Mouse (Mus musculus) ES-E14 (cell line): ENCODE measurements around the gene Ltbp1. TPM values are rescaled to one million over a fixed set of nuclear protein-coding genes. Genes with fewer than 3 reads are reported as not detected.

Source experiments
- DNase-seq: peaks from one replicate; pipeline ENCODE4 v3.0.0-alpha.2; 2013; ENCODE audit warnings: low read depth, low spot score
- H3K27ac ChIP-seq: 2 replicates; pipeline ENCODE4 v1.5.1; 2012; ENCODE audit warnings: low read depth, mild to moderate bottlenecking, low read length, moderate library complexity, mixed read lengths; ENCODE audit not compliant: poor library complexity, insufficient read depth, severe bottlenecking
- H3K36me3 ChIP-seq: 2 replicates; pipeline ENCODE4 v1.6.1; 2012; ENCODE audit warnings: mild to moderate bottlenecking, low read length, moderate library complexity, mixed read lengths; ENCODE audit not compliant: control insufficient read depth, poor library complexity, insufficient read depth, severe bottlenecking
- H3K4me1 ChIP-seq, 2 experiments: fragments of 150-350 bp in 1 of 2; sonication (generic) in 1 of 2; 2 replicates each; pipeline ENCODE4 v1.6.1; 2012; ENCODE audit warnings: low read length in 2 of 2, mild to moderate bottlenecking in 1 of 2, mixed read lengths in 1 of 2; ENCODE audit not compliant: control insufficient read depth in 2 of 2, insufficient read depth in 2 of 2, poor library complexity in 1 of 2
- H3K4me3 ChIP-seq, 2 experiments: fragments of 150-350 bp in 1 of 2; sonication (generic) in 1 of 2; 2 replicates each; pipeline ENCODE4 v1.5.1; 2012; ENCODE audit warnings: low read length in 2 of 2, low read depth in 1 of 2, mild to moderate bottlenecking in 1 of 2, mixed read lengths in 1 of 2; ENCODE audit not compliant: insufficient read depth in 1 of 2, poor library complexity in 1 of 2, severe bottlenecking in 1 of 2
- H3K9ac ChIP-seq: 2 replicates; pipeline ENCODE4 v1.6.1; 2012; ENCODE audit warnings: low read depth, mild to moderate bottlenecking, low read length, mixed read lengths; ENCODE audit not compliant: poor library complexity, insufficient read depth, severe bottlenecking
- H3K9me3 ChIP-seq: fragments of 150-350 bp; sonication (generic); 2 replicates; pipeline ENCODE4 v1.6.1; 2012; ENCODE audit warnings: low read depth, mild to moderate bottlenecking, low read length; ENCODE audit not compliant: control insufficient read depth, insufficient read depth
- CHD2 ChIP-seq: IDR thresholded peaks from 2 replicates; pipeline ENCODE4 v1.6.1; 2014; ENCODE audit warnings: mild to moderate bottlenecking, low read depth, low read length, inconsistent platforms
- HCFC1 ChIP-seq: IDR thresholded peaks from 2 replicates; pipeline ENCODE4 v1.6.1; 2012; ENCODE audit warnings: low read length, inconsistent platforms, borderline replicate concordance; ENCODE audit not compliant: insufficient read depth
- MAFK ChIP-seq: IDR thresholded peaks from 2 replicates; pipeline ENCODE4 v1.6.1; 2014; ENCODE audit warnings: mild to moderate bottlenecking, low read depth, low read length, inconsistent platforms; ENCODE audit not compliant: insufficient read depth
- ZC3H11A ChIP-seq: IDR thresholded peaks from 2 replicates; pipeline ENCODE4 v1.6.1; 2012; ENCODE audit warnings: low read depth, mild to moderate bottlenecking, inconsistent platforms, low read length, borderline replicate concordance
- ZNF384 ChIP-seq: IDR thresholded peaks from 2 replicates; pipeline ENCODE4 v1.6.1; 2012; ENCODE audit warnings: low read depth, low read length, inconsistent platforms
- in situ Hi-C, 2 experiments: fragments of 600-800 bp; cut with MboI; formaldehyde crosslinking; loops; one replicate each; pipeline ENCODE4 v1.15.1; 2025; ENCODE audit warnings: low sequenced_read_pairs in 2 of 2, inconsistent platforms in 1 of 2; ENCODE audit not compliant: unreplicated experiment in 2 of 2
- total RNA-seq: library from RNA; depleted of rRNA; stranded (reverse); fragments of 300-350 nt; gene quantifications from 2 replicates; pipeline ENCODE4 v1.2.3, GENCODE M21; 2012

Ltbp1 gene
- total RNA-seq, 1 experiment: 25.2 TPM

DNA sequence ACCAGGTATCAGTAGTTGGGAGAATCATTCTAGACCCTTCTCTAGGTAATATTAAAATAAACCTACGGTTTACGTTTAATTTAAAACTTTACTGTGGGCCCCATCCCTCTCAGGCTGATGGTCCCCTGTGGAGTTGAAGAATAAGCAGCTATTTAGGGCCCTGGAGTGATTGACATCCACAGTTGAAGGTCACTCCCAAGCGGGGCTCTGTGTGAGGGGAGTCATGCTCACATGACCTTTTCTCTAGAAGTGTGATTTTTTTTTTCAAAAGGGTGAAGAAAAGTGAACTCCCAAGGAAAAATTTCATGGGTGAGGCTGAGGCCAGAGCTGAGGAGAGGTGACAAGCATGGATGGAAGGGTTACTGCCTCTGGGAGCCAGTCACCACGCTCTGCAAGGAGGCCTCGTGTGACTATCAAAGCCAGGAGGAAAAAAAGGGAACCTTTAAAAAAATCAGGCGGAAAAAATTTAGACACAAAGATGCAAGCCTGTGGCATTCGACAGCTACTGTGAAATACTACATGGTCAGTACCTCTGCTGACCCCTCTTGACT is 38.0 kb upstream of the Ltbp1 start:
- no peak for TF ChIP-seq MAFK
- TF ChIP-seq ZNF384: 0 out of 2 replicates have a peak, but pooled peaks have one; percentile 37
- Histone ChIP-seq H3K9me3 (no peaks in the 10 kb centered on the region), H3K27ac (no peak overlapping the region), H3K9ac (no peak overlapping the region), H3K36me3 (no peaks in the 10 kb centered on the region), H3K4me1 (peaks cover 0 to 4% of the 10 kb centered on the region in 2 experiments; a peak in 1 of 4 replicates), H3K4me3 (no peak overlapping the region)
- no peak for DNase-seq
- in situ Hi-C loops: no loop called here

DNA sequence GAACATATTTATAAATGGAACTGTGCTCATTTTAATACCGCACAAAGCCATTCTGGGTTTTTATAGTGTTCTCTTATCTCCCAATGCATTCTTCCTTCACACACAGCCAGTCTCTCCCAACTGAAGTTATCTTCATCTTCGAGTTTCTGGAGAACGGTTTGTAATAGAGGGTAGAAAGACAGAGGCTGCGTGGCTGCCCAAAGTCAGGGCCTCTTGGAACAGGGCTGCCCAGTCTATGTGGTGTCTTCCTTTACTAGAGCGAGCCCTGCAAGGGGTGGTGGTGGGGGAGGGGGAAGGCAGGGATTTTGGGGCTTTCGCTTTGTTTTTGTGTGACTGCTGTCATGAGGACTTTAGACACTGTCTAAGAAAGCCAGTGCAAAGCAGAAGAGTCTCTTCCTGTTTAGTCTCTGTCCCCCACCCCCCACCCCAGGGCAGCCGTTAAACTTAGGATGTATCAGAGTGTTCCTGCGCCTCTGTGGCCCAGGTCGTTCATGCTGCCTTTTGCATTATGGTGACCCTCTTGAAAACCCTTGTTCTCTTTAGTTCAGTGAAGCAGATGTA is 37.1 kb upstream of the Ltbp1 start:
- Histone ChIP-seq H3K36me3 (no peaks in the 10 kb centered on the region), H3K27ac (no peak overlapping the region), H3K9me3 (no peaks in the 10 kb centered on the region), H3K4me3 (no peak overlapping the region), H3K4me1 (peaks cover 0 to 4% of the 10 kb centered on the region in 2 experiments; a peak in 1 of 4 replicates), H3K9ac (no peak overlapping the region)
- no peak for DNase-seq
- TF ChIP-seq CHD2: no peak
- TF ChIP-seq HCFC1: no peak
- no peak for TF ChIP-seq ZNF384
- no peak for TF ChIP-seq ZC3H11A
- TF ChIP-seq MAFK: no peak
- in situ Hi-C loops: no loop called here

DNA sequence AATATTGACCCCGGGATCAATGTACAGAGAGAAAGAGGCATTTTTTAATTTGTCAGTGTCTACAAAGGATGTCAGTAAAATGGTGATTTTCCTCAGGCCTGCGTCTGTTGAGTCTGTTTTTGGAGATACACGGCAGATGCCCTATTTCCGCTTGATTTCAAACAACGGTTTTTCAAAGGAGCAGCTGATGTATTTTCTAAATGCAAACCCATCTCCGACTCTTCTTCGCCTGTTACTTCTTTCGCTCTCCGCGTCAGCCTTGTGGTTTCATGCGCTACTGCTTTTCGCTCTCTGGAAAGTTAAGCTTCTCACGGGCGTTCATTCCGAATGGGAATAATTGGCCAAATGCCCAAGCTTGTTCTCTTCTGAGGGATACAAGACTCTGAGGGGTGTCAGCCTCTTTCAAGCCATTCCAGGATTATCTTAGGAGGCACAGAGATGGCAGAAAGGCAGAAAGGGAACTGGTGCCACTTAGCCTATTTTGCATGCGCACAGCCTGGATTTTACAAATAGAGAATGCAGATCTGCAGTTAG is 36.6 kb upstream of the Ltbp1 start:
- DNase-seq: no peak
- H3K4me3 ChIP-seq: no peak overlapping the region
- in situ Hi-C loops: no loop called here
- H3K4me1 ChIP-seq: peaks cover 0 to 4% of the 10 kb centered on the region in 2 experiments; a peak in 1 of 4 replicates
- no peak overlapping the region for H3K27ac ChIP-seq
- TF ChIP-seq CHD2: no peak
- no peak for TF ChIP-seq HCFC1
- no peaks in the 10 kb centered on the region for H3K9me3 ChIP-seq
- H3K9ac ChIP-seq: no peak overlapping the region
- no peaks in the 10 kb centered on the region for H3K36me3 ChIP-seq

DNA sequence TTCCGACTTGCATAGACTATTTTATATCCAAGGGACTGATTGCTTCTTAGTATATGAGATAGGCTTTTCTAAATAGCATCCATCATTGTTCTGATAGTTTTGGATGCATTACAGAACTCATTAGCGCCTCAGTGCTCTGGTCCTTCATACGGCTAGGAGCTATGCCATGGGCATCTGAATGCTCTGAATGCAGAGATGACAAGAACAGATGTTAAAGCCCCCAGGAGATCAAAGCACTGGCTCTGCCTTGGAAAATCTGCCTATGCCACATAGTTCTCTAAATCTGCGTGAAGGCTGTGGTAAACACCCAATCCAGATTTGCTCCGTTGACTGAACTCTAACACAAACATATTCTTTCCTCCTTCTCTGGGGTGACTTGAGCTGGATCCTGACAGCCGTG is 30.2 kb upstream of the Ltbp1 start:
- no peaks in the 10 kb centered on the region for H3K4me1 ChIP-seq
- H3K4me3 ChIP-seq: no peak overlapping the region
- H3K9ac ChIP-seq: no peak overlapping the region
- DNase-seq: no peak
- no peaks in the 10 kb centered on the region for H3K9me3 ChIP-seq
- no peaks in the 10 kb centered on the region for H3K36me3 ChIP-seq
- no peak overlapping the region for H3K27ac ChIP-seq
- in situ Hi-C loops: no loop called here
- no peak for TF ChIP-seq CHD2
- no peak for TF ChIP-seq HCFC1
- no peak for TF ChIP-seq ZC3H11A
- no peak for TF ChIP-seq ZNF384
- no peak for TF ChIP-seq MAFK
